Mouse (Mus musculus) CD4-positive, CD25-positive, alpha-beta regulatory T cell, adult 4 months (primary cell): ENCODE measurements around the gene Dnaic2. TPM values are rescaled to one million over a fixed set of nuclear protein-coding genes. Genes with fewer than 3 reads are reported as not detected.

ENCODE experiments used
- ATAC-seq: one replicate; pipeline ENCODE4 v1.8.0; 2017
- polyA plus RNA-seq, 2 experiments: library from polyadenylated mRNA; unstranded; fragments of 100-300 nt; shearing (Covaris generic); gene quantifications; one replicate each; pipeline ENCODE4 v1.2.1; 2017

The Dnaic2 gene
- polyA plus RNA-seq, 2 experiments from 2014 or later: not detected

- ATAC-seq: no peak
Observed at GRCm38 (mm10) chr11:114702311-114702995, 24.8 kb upstream of the Dnaic2 start.

- no peak for ATAC-seq
Observed at GRCm38 (mm10) chr11:114702996-114703361, 24.2 kb upstream of the Dnaic2 start.

GRCm38 (mm10) chr11:114704071-114704913, 22.9 kb upstream of the Dnaic2 start:
- no peak for ATAC-seq

- no peak for ATAC-seq
Observed at GRCm38 (mm10) chr11:114706358-114706757, 20.9 kb upstream of the Dnaic2 start.

- no peak for ATAC-seq
Observed at GRCm38 (mm10) chr11:114711393-114711792, 15.8 kb upstream of the Dnaic2 start.

DNA sequence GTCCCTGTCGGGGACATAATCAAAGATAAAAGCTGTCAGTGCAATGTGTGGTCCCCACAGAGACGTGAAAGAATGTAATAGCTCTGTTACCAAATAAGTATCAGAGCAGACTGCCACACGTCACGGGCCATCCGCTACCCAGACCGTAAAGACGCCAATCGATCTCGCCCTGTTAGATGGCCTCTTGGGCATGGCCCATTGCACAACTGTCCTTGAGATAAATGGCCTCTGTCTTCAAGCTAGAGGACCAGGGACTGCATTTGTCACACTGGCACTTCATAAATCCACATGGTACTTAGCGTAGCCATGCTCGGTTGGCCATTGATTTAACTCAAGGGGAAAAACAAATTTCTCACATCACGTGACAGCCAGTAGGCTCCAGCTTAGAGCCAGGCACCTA, 15.3 kb upstream of the Dnaic2 start:
- ATAC-seq: no peak

DNA sequence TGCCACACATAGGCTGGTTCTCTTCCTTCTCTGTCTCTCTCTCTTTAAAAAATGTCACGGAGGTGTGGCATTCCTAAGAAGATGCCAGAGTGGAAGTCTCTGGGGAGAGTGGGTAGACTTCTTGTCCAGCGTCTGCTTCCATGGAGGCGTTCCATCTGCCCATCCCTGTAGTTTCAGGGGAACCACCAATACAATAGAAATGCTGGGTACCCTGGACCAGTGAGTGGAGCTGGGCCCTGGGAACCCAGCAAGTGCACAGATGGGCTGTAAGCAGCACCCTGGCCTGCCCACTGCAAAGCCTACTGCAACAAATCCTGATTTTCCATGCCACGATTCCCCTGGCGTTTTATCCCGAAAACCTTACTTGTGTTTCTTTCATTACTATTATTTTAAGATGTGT, 12.7 kb upstream of the Dnaic2 start:
- no peak for ATAC-seq

DNA sequence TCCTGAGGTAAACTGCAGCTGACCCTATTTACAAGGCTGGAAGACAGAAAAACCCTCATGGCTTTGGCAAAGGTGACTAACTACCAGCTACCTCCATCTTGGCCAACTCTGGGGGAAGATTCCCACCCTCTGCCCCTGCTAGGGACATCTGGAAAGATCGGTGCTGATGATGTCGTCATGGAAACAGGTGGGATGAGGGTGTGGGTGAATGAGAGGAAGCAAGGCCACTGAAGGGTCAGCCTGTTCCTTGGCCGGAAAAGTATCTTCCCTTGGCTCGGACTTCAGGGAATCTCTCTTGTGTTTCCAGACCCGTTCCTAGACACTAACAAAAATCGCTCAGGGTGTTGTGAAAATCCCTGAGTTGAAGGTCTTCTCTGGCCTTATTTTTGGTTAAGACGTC, 11.7 kb upstream of the Dnaic2 start:
- no peak for ATAC-seq

DNA sequence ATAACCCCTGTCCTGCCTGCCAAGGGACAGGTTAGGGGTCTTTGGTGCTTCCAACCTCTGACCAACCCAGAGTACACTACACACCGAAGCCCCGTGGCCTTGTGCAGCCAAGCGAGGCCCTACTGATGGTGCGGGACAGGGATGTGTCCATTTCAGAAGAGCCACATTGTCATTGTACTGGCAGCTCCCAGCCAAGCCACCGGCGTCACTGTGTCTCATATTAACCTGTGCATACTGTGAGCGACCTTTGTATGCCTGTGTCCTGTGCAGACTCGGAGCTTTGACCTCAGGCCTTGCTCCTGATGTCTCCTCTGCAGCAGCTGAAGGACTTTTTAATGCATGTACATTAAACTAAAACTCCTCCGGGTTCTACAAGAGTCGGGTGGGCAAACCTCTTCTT, 6.7 kb upstream of the Dnaic2 start:
- ATAC-seq: no peak

GRCm38 (mm10) chr11:114722438-114722837, 4.8 kb upstream of the Dnaic2 start:
- no peak for ATAC-seq

- no peak for ATAC-seq
Observed at GRCm38 (mm10) chr11:114723030-114723429, 4.2 kb upstream of the Dnaic2 start.

DNA sequence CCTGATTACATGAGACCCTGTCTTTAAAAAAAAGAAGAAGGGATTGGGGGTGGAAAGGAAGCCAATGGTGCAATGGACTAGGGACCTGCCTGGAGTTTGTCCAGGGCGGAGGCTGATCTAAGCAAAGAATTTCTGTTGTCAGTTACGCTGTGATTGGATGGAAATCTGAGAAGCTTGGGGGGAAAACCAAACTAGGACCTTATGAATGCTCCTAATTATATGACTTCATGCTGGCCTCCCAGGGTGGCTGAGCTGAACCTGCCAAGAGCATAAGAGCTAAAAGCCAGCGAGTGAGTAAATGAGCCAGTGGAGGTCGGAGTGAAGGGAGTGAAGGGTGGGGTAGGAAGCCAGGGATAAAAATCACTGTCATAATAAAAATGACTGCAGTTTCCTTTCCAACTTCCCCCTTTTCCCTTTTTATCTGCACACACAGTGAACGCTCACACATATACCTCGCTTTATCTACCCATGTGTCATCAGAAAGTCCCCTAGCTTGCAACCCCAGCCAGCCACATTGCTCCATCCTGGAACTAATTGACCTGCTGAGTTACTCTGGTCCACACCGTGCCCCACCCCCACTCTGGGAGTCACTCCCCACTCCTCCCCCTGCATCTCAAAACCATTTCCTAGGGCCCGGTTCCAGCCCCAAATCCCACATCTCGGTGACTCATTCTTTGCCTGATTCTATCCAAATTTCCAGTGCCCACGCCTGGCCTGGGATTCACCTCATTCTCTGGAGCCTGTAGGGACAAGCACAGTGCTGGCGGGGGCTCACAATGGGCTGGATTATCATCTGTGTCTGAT, 2.2 kb upstream of the Dnaic2 start:
- no peak for ATAC-seq

DNA sequence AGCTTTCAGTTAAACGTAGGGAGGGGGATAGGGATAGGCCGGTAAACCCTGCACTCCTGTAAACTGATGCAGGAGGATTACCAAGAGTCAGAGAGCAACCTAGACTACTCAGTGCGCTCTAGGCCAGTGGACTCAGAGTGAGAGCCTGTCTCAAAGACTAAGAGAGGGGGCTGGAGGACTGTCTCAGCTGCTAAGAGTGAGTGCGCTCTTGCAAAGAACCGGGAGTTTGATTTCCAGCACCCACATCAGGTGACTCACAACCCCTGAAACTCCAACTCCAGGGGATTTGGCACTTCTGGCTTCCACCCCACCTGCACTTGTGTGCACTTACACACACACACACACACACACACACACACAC, 598 bp downstream of the Dnaic2 start:
- ATAC-seq: no peak

- ATAC-seq: no peak
Observed at GRCm38 (mm10) chr11:114728333-114728732, 1.1 kb downstream of the Dnaic2 start.

GRCm38 (mm10) chr11:114729832-114730363, 2.7 kb downstream of the Dnaic2 start:
- no peak for ATAC-seq

GRCm38 (mm10) chr11:114731711-114732110, 4.5 kb downstream of the Dnaic2 start:
- no peak for ATAC-seq

- no peak for ATAC-seq
Observed at GRCm38 (mm10) chr11:114732890-114733289, 5.7 kb downstream of the Dnaic2 start.

- ATAC-seq: no peak
Observed at GRCm38 (mm10) chr11:114736111-114736510, 8.9 kb downstream of the Dnaic2 start.

DNA sequence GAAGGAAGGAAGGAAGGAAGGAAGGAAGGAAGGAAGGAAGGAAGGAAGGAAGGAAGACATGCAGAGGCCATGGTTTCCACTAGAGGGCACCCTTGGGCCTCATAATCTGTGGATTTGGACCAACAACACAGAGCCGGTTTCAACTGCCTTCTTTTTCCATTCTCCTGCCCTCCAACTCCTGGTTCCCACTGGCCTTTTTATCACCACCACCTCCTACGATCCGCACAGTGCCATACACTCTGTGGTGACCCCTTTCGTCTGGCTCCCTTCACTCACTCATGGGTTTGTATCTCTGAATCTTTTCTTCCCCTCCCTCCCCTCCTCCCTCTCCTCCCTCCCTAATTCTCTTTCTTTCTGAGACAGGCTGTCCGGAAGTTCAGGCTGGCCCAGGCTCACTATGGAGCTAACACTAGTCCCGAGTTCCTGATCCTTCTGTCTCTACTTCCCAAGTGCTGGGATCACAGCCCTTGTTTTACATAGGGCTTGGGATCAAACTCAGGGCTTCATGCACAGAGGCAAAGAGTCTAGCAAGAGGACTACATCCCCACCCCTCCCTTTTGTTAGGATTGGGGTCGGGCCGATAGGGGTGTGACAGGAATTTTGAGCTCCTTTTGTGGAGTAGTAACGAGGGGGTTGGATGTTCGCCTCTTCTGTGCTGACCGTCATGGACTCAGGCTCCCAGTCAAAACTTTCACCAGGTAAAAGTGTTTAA, 9.9 kb downstream of the Dnaic2 start:
- ATAC-seq: no peak

GRCm38 (mm10) chr11:114740598-114740997, 13.4 kb downstream of the Dnaic2 start:
- no peak for ATAC-seq

DNA sequence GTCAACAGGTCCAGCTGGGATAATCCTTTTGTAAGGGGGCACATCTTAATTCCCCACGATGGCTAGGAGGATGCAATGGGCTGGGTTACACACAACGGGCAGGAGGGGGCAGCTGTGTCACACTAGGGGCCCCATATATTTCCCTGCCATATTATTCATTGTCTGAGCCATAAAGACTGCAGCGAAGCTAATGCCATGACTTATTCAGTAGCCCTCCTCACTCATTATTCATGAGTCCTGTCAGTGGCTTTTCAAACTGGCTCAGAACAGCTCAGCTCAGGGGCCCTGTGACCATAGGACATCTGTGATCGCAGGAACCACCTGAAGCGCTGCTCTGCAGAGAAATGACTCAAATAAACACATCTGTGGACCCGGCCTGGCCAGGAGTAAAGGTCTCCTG, 14.2 kb downstream of the Dnaic2 start:
- no peak for ATAC-seq

DNA sequence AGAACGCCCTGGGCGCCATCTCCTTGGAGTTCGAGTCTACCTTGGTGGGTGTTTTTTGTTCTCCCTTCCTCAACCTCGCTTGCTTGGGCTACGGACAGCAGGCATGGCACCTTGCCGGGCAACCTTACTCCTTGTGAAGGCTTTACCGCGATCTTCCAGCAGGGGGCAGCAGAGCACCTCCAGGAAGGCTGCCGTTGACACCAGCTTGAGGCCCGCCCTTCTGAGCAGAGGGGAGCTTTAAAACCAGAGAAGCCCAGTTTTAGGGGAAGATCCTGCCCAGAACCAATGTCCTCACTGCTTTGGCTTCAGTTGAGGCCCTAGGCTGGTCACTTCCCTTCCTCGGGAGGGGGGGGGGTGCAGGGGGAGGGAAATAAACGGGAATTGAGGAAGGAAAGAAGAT, 17.9 kb downstream of the Dnaic2 start:
- no peak for ATAC-seq
